Mouse (Mus musculus): Measurements from ENCODE around the gene 1700025F22Rik. TPM values are rescaled to one million over a fixed set of nuclear protein-coding genes. Genes with fewer than 3 reads are reported as not detected.
"Not testable (repeated sequence)": the region's sequence is repeated elsewhere in the genome, so short reads cannot be mapped to it uniquely, and the experiment has no call there.

Gene 1700025F22Rik
- total and polyA plus RNA-seq, 2 experiments from 2014 or later, result not detected

DNA sequence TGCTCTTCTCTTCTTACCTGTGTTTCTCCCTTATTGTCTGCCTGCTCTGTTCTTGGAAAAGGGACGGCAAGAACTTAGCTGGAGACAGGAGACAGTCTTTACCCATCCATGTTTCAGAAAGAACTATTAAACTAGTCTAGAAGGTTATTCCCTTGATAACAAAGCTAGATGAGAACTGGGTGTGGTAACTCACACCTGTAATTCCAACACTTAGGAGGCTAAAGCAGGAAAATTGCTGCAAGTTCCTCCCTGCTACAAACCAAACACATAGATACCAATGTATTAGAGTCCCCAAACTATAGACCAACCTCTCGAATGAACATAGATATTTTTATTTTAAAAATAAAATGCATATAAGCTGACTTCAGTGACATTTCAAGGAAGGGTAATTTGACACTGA lies 30.3 kb downstream of the 1700025F22Rik start:
- H3K27me3 ChIP-seq (ENCODE audit: insufficient read depth, low read length), result no peaks in the 10 kb centered on the region
- no peak overlapping the region for H3K4me3 ChIP-seq (ENCODE audit: low read length)
- no peaks in the 10 kb centered on the region for H3K9me3 ChIP-seq (ENCODE audit: low read length)
- 86% methylated on average over 2 of the region's 2 CpGs for WGBS
- DNase-seq (ENCODE audit: low spot score) (no peak), ATAC-seq (no peak)
- H3K27ac ChIP-seq, result no peak overlapping the region
- no peak for TF ChIP-seq CTCF (IDR thresholded peaks at IDR 0.05; ENCODE audit: low read depth)
- no peaks in the 10 kb centered on the region for H3K36me3 ChIP-seq (ENCODE audit: insufficient read depth, low read length)
- H3K4me1 ChIP-seq (ENCODE audit: insufficient read depth, low read length), result no peaks in the 10 kb centered on the region
- H3K9ac ChIP-seq (replicated peaks; ENCODE audit: low read length), result no peak overlapping the region
- no peak overlapping the region for H3K4me2 ChIP-seq (ENCODE audit: low read depth, low read length)

DNA sequence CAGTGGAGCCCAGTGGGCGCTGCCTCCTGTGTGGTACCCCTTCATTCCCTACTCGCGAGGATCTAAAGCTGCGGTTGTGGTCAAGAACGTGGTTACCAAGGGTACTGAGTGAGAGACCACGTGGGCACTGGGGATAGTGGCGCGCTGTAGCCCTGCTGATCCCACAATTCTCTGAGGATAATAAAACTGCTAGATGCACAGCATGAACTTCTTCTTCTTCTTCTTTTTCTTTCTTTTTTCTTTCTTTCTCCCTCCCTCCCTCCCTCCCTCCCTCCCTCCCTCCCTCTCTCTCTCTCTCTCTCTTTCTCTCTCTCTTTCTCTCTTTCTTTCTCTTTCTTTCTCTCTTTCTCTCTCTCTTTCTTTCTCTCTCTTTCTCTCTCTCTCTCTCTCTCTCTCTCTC lies 34.3 kb downstream of the 1700025F22Rik start, which contains the start of gene 1700017D01Rik:
Gene 1700017D01Rik, minus strand, starts transcription at position 101 of the 400 bp plus-strand sequence.
- not testable (repeated sequence) for DNase-seq (ENCODE audit: low spot score); H3K4me1 ChIP-seq (ENCODE audit: insufficient read depth, low read length); H3K27ac ChIP-seq; H3K36me3 ChIP-seq (ENCODE audit: insufficient read depth, low read length); H3K4me2 ChIP-seq (ENCODE audit: low read depth, low read length); H3K27me3 ChIP-seq (ENCODE audit: insufficient read depth, low read length); H3K4me3 ChIP-seq (ENCODE audit: low read length); H3K9me3 ChIP-seq (ENCODE audit: low read length); H3K9ac ChIP-seq (replicated peaks; ENCODE audit: low read length); ATAC-seq
- 86% methylated on average over 8 of the region's 8 CpGs for WGBS

DNA sequence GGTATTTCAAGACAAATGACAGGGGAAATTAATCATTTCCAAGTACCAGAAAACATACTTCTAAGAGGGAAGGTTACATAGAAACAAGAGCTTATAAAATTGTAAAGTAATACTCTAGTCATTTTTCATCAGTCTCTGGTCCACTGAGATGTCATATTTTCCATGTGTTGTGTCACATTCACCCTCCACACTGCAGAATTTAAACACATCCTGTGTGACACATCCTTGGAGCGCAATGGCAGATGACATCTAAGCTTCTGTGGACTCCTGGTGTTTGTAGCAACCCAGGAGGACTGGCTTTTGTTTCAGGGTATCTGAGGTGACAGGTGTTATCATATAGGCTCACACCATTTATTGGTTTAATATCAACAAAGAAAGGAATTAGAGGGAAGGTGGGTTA lies 35.4 kb downstream of the 1700025F22Rik start:
- H3K4me3 ChIP-seq (ENCODE audit: low read length), result no peak overlapping the region
- WGBS, result 93% methylated on average over 1 of the region's 1 CpGs
- no peaks in the 10 kb centered on the region for H3K27me3 ChIP-seq (ENCODE audit: insufficient read depth, low read length)
- no peaks in the 10 kb centered on the region for H3K4me1 ChIP-seq (ENCODE audit: insufficient read depth, low read length)
- DNase-seq (ENCODE audit: low spot score) (no peak), ATAC-seq (no peak)
- H3K4me2 ChIP-seq (ENCODE audit: low read depth, low read length), result no peak overlapping the region
- peaks cover 3% of the 10 kb centered on the region; the same call in 1 of the 2 replicates for H3K9me3 ChIP-seq (ENCODE audit: low read length)
- no peak overlapping the region for H3K9ac ChIP-seq (replicated peaks; ENCODE audit: low read length)
- H3K36me3 ChIP-seq (ENCODE audit: insufficient read depth, low read length), result no peaks in the 10 kb centered on the region
- TF ChIP-seq CTCF (IDR thresholded peaks at IDR 0.05; ENCODE audit: low read depth), result no peak
- no peak overlapping the region for H3K27ac ChIP-seq

DNA sequence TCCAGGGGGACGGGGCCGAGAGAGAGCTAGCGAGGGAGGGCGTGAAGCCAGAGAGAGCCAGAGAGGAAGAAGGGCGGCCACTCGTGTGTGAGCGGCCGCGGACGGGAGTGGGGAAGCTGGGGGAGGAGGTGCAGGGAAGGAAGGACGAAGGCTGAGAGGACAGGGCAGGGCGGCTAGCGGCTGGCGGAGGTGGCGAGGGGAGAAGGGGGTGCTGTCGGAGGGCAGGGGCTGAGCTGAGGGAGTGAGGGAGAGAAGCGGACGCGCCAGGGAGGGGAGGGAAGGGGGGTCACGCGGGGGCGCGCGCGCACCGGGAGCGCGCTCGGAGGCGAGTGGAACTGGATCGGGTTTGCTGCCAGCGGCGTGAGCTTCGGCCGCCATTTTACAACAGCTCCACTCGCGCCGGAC lies 44.1 kb downstream of the 1700025F22Rik start:
- H3K27me3 ChIP-seq (ENCODE audit: insufficient read depth, low read length); H3K36me3 ChIP-seq (ENCODE audit: insufficient read depth, low read length); H3K27ac ChIP-seq; H3K9me3 ChIP-seq (ENCODE audit: low read length); H3K9ac ChIP-seq (replicated peaks; ENCODE audit: low read length); H3K4me1 ChIP-seq (ENCODE audit: insufficient read depth, low read length); DNase-seq (ENCODE audit: low spot score): not testable (repeated sequence)
- 5% methylated on average over 6 of the region's 38 CpGs for WGBS
- ATAC-seq, result peak; percentile 100
- Histone ChIP-seq H3K4me2 (ENCODE audit: low read depth, low read length) (peak overlapping the region; percentile 47), H3K4me3 (ENCODE audit: low read length) (peak overlapping the region; percentile 39)

DNA sequence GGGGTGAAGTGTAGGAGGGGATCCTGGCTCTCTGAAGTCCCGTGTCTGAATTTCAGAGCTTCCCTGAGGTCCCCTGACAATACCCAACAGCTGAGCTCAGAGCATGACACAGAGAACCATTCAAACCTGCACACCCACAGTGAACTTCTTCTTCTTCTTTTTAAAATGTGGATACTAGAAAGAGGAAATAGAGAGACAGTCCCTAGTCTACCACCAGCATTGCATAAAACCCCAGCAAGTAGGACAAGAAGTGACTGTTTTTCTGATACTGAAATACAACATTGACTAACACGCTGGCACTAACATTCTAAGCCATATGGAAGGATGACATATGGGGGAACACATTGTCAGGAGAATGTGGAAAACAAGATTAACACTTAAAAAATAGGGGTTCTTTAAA lies 45.8 kb downstream of the 1700025F22Rik start:
- WGBS, result 85% methylated on average over 2 of the region's 2 CpGs
- no peak for DNase-seq (ENCODE audit: low spot score)

DNA sequence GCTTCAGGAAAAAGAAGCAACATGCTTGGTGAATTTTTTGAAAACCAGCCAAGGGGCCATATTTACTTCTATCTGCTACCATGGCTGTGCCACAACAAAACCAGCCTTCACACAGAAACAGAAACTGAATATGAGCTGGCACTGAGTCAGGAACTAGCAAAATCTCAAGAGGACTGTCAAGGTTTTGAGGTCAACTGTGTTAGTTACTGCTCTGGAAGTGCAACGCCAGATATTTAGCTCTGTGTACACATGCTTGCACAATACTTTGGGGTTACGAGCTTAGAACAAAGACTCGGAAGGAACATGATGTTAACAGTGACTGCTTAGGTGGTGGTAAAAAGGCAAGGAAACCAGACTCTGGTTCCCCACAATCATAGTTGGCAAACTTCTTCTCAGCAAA lies 57.4 kb downstream of the 1700025F22Rik start:
- TF ChIP-seq CTCF (IDR thresholded peaks at IDR 0.05; ENCODE audit: low read depth), result no peak
- H3K4me3 ChIP-seq (ENCODE audit: low read length), result no peak overlapping the region
- no peaks in the 10 kb centered on the region for H3K4me1 ChIP-seq (ENCODE audit: insufficient read depth, low read length)
- H3K27ac ChIP-seq, result no peak overlapping the region
- no peaks in the 10 kb centered on the region for H3K27me3 ChIP-seq (ENCODE audit: insufficient read depth, low read length)
- WGBS, result 91% methylated on average over 3 of the region's 3 CpGs
- no peak for ATAC-seq
- no peak overlapping the region for H3K9ac ChIP-seq (replicated peaks; ENCODE audit: low read length)
- no peaks in the 10 kb centered on the region for H3K36me3 ChIP-seq (ENCODE audit: insufficient read depth, low read length)
- DNase-seq (ENCODE audit: low spot score), result no peak
- H3K4me2 ChIP-seq (ENCODE audit: low read depth, low read length), result no peak overlapping the region
- no peaks in the 10 kb centered on the region for H3K9me3 ChIP-seq (ENCODE audit: low read length)

More for the DNA sequence above, 45.8 kb downstream of the 1700025F22Rik start:
- Histone ChIP-seq H3K4me2 (ENCODE audit: low read depth, low read length) (no peak overlapping the region), H3K27me3 (ENCODE audit: insufficient read depth, low read length) (no peaks in the 10 kb centered on the region), H3K9me3 (ENCODE audit: low read length) (no peaks in the 10 kb centered on the region), H3K4me3 (ENCODE audit: low read length) (no peak overlapping the region), H3K9ac (replicated peaks; ENCODE audit: low read length) (no peak overlapping the region), H3K36me3 (ENCODE audit: insufficient read depth, low read length) (no peaks in the 10 kb centered on the region), H3K27ac (no peak overlapping the region), H3K4me1 (ENCODE audit: insufficient read depth, low read length) (no peaks in the 10 kb centered on the region)
- no peak for ATAC-seq
- TF ChIP-seq CTCF (IDR thresholded peaks at IDR 0.05; ENCODE audit: low read depth), result no peak

DNA sequence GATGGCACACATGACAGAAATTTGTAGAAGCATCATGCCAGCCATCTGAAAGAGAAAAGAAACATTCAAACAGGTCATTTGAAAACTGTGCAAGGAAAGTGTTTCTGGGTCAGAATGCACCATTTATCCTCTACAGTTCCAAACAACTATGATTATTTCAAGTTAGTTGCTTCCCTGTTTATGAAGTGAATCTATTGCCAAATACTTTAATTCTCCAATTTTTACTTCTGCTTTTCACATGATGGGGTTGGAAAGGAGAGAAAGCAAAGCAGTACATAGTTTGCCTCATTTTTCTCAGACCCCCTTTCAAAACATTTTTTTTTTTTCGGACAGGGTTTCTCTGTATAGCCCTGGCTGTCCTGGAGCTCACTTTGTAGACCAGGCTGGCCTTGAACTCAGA lies 63.2 kb downstream of the 1700025F22Rik start:
- no peak overlapping the region for H3K4me2 ChIP-seq (ENCODE audit: low read depth, low read length)
- ATAC-seq (no peak), DNase-seq (ENCODE audit: low spot score) (no peak)
- H3K4me1 ChIP-seq (ENCODE audit: insufficient read depth, low read length), result no peaks in the 10 kb centered on the region
- H3K4me3 ChIP-seq (ENCODE audit: low read length), result no peak overlapping the region
- 77% methylated on average over 1 of the region's 1 CpGs for WGBS
- no peaks in the 10 kb centered on the region for H3K36me3 ChIP-seq (ENCODE audit: insufficient read depth, low read length)
- H3K9me3 ChIP-seq (ENCODE audit: low read length), result no peaks in the 10 kb centered on the region
- TF ChIP-seq CTCF (IDR thresholded peaks at IDR 0.05; ENCODE audit: low read depth), result no peak
- H3K9ac ChIP-seq (replicated peaks; ENCODE audit: low read length), result no peak overlapping the region
- no peak overlapping the region for H3K27ac ChIP-seq
- no peaks in the 10 kb centered on the region for H3K27me3 ChIP-seq (ENCODE audit: insufficient read depth, low read length)
